In the genomic region with DNA sequence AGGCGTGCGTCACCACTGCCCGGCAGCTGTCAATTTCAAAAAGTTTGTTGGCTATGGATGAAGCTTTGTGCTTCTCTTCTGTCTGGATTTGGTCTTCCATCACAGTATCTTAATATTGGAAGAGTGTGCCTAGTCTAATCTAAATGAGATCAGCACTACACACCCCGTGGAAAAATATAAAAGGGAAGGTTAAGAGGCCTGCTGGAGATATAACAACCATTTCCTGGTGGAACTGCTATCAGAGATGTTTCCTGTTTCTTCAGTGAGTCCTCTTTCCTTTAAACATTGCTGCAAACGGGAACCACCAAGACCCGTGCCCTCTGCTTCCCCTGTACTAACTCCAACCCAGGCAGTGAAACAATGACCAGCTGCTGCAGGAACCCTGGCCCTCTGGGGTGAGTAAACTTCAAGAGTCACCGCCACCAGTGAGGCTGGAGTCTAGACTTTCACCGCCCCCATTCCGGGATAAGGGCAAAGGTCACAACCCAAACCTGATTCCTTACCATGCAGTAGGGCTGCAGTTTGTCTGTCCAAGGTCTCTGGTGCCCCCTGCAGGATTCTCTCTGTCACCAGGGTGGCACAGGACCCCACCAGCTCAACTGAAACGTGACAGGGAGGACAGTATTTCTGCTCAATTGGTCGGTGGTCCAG, we compare ENCODE assay signal across 9 mouse cellular contexts. TPM values are rescaled to one million over a fixed set of nuclear protein-coding genes. Genes with fewer than 3 reads are reported as not detected.
A peak's percentile ranks its signal among the peaks of the same experiment; 100 is the strongest.
DNase-seq lines count a peak whose midpoint lies in the region; ATAC-seq and TF ChIP-seq lines count a peak whose summit lies in the region.
"Had no signal": no experiment of that assay in that cellular context is flagged by ENCODE, and none has a peak within 500 bp of the region (broad histone marks: within the 10 kb centered on the region; RNA-seq: fewer than 3 reads in every experiment).

No protein-coding gene starts in this region.

- H3K27me3 ChIP-seq in heart, adult 2 months (ENCODE audit: control insufficient read depth, insufficient read depth, low read length): no peaks in the 10 kb centered on the region
- H3K27me3 ChIP-seq in kidney, embryonic 15.5 days: no peaks in the 10 kb centered on the region
- H3K27me3 ChIP-seq in liver, embryonic 15.5 days: no peaks in the 10 kb centered on the region
- H3K27me3 ChIP-seq: hindbrain, embryonic 15.5 days had no signal

- no peaks in the 10 kb centered on the region for H3K79me2 ChIP-seq in heart, adult 2 months (replicated peaks; ENCODE audit: control insufficient read depth, insufficient read depth, low read length)

- peak; percentile 84 for TF ChIP-seq CTCF in heart, adult 2 months (IDR thresholded peaks at IDR 0.05)

- H3K4me1 ChIP-seq in heart, adult 2 months (ENCODE audit: control insufficient read depth, insufficient read depth, low read length): no peaks in the 10 kb centered on the region
- 0 out of 2 replicates have a peak, but pooled peaks cover 2% of the 10 kb centered on the region for H3K4me1 ChIP-seq in kidney, embryonic 15.5 days
- peaks cover 14% of the 10 kb centered on the region for H3K4me1 ChIP-seq in liver, embryonic 15.5 days (replicated peaks)
- H3K4me1 ChIP-seq: hindbrain, embryonic 15.5 days had no signal

- intact Hi-C loops in heart, adult 2 months (cut with DNase I): loop anchor here (1.0 to 5.0 kb wide), 3 partner anchors 46 to 121 kb away; a partner anchor contains a TSS

- ATAC-seq in kidney, embryonic 15.5 days (replicated peaks; ENCODE audit: low FRiP score): peak; percentile 85
- peak; percentile 74 for ATAC-seq in liver, embryonic 15.5 days (ENCODE audit: insufficient read depth)

- peak; percentile 76 for DNase-seq in CD4-positive helper T cell, adult 2 months (ENCODE audit: low read depth, low spot score)
- DNase-seq in ES-CJ7 (ENCODE audit: low read depth, low spot score): peak; percentile 86
- DNase-seq in cerebellum, postnatal 25 days: peak; percentile 67 to 80
- DNase-seq in heart, adult 2 months: peak; percentile 72 to 76
- DNase-seq in retina, postnatal 1 day: peak; percentile 63
- peak; percentile 45 to 73 for DNase-seq in urinary bladder, postnatal 4 days (ENCODE audit: low spot score in 2 of 2)

- peak; percentile 30; the same call in 1 of the 2 replicates for TF ChIP-seq EP300 in heart, adult 2 months (IDR thresholded peaks at IDR 0.05; ENCODE audit: insufficient read depth, low read depth, low read length)

- WGBS in heart, adult 2 months: 43% methylated on average over 11 of the region's 11 CpGs
- WGBS in kidney, embryonic 15.5 days: 42% methylated on average over 11 of the region's 11 CpGs
- WGBS in liver, embryonic 15.5 days (ENCODE audit: insufficient replicate concordance): 31% methylated on average over 11 of the region's 11 CpGs

- H3K36me3 ChIP-seq in heart, adult 2 months (ENCODE audit: control insufficient read depth, insufficient read depth, low read length): no peaks in the 10 kb centered on the region
- peaks cover 92% of the 10 kb centered on the region for H3K36me3 ChIP-seq in kidney, embryonic 15.5 days
- peaks cover 42% of the 10 kb centered on the region for H3K36me3 ChIP-seq in liver, embryonic 15.5 days (replicated peaks)

- H3K4me3 ChIP-seq in heart, adult 2 months: no peak overlapping the region
- no peak overlapping the region for H3K4me3 ChIP-seq in kidney, embryonic 15.5 days (replicated peaks)
- H3K4me3 ChIP-seq in liver, embryonic 15.5 days (replicated peaks): no peak overlapping the region
- H3K4me3 ChIP-seq: hindbrain, embryonic 15.5 days had no signal

- TF ChIP-seq POLR2A in heart, adult 2 months (IDR thresholded peaks at IDR 0.05; ENCODE audit: insufficient read depth, low read depth, low read length): no peak

- no peak overlapping the region for H3K9ac ChIP-seq in heart, adult 2 months (ENCODE audit: low read depth, low read length)
- no peak overlapping the region for H3K9ac ChIP-seq in kidney, embryonic 15.5 days
- no peak overlapping the region for H3K9ac ChIP-seq in liver, embryonic 15.5 days
- H3K9ac ChIP-seq: hindbrain, embryonic 15.5 days had no signal

- H3K27ac ChIP-seq in heart, adult 2 months: no peak overlapping the region
- no peak overlapping the region for H3K27ac ChIP-seq in kidney, embryonic 15.5 days
- peak overlapping the region; percentile 51 for H3K27ac ChIP-seq in liver, embryonic 15.5 days (replicated peaks)
- H3K27ac ChIP-seq: hindbrain, embryonic 15.5 days had no signal

- H3K4me2 ChIP-seq in kidney, embryonic 15.5 days: no peak overlapping the region
- H3K4me2 ChIP-seq in liver, embryonic 15.5 days: peak overlapping the region; percentile 19; the same call in 1 of the 2 replicates
- H3K4me2 ChIP-seq: hindbrain, embryonic 15.5 days had no signal

- no peaks in the 10 kb centered on the region for H3K9me3 ChIP-seq in kidney, embryonic 15.5 days (replicated peaks)
- H3K9me3 ChIP-seq in liver, embryonic 15.5 days (replicated peaks): no peaks in the 10 kb centered on the region
- H3K9me3 ChIP-seq: hindbrain, embryonic 15.5 days had no signal

RNA-seq across cellular contexts. Expression of a gene that starts 12.2 kb away (rescaled TPM):
- not detected for total RNA-seq in heart, adult 2 months (2021)
- polyA plus RNA-seq in heart, adult 2 months (2012; rRNA removed): 0.12 and 0.25 TPM in 2 replicates
- polyA plus RNA-seq in kidney, embryonic 15.5 days (2015; fragmentation: Nextera tagmentation; extraction: Ambion mirVana): 1.2 and 1.4 TPM in 2 replicates
- polyA plus RNA-seq in liver, embryonic 15.5 days (2015; fragmentation: Nextera tagmentation; extraction: Ambion mirVana): not detected in 2 replicates

RNA-seq across cellular contexts. Expression of a gene that starts 17.9 kb away (rescaled TPM):
- total RNA-seq in heart, adult 2 months (2021): 10 to 100 TPM; 17.5 to 21.3 TPM
- polyA plus RNA-seq in heart, adult 2 months (2012; rRNA removed): 32.2 and 36.9 TPM in 2 replicates
- polyA plus RNA-seq in kidney, embryonic 15.5 days (2015; fragmentation: Nextera tagmentation; extraction: Ambion mirVana): 39.2 and 46.2 TPM in 2 replicates
- 18.8 and 20.9 TPM in 2 replicates for polyA plus RNA-seq in liver, embryonic 15.5 days (2015; fragmentation: Nextera tagmentation; extraction: Ambion mirVana)

RNA-seq across cellular contexts. Expression of a gene that starts 18.7 kb away (rescaled TPM):
- total RNA-seq in heart, adult 2 months (2021): 10 to 100 TPM; 23.4 to 26.1 TPM
- 28.4 and 45.8 TPM in 2 replicates for polyA plus RNA-seq in heart, adult 2 months (2012; rRNA removed)
- 21.6 and 22.5 TPM in 2 replicates for polyA plus RNA-seq in kidney, embryonic 15.5 days (2015; fragmentation: Nextera tagmentation; extraction: Ambion mirVana)
- polyA plus RNA-seq in liver, embryonic 15.5 days (2015; fragmentation: Nextera tagmentation; extraction: Ambion mirVana): 9.0 and 9.5 TPM in 2 replicates

RNA-seq across cellular contexts. Expression of a gene that starts 21.8 kb away (rescaled TPM):
- total RNA-seq in heart, adult 2 months (2021): not detected
- 0.16 and 0.26 TPM in 2 replicates for polyA plus RNA-seq in heart, adult 2 months (2012; rRNA removed)
- 0.50 and 0.53 TPM in 2 replicates for polyA plus RNA-seq in kidney, embryonic 15.5 days (2015; fragmentation: Nextera tagmentation; extraction: Ambion mirVana)
- 0.07 and 0.12 TPM in 2 replicates for polyA plus RNA-seq in liver, embryonic 15.5 days (2015; fragmentation: Nextera tagmentation; extraction: Ambion mirVana)

RNA-seq across cellular contexts. Expression of a gene that starts 31.2 kb away (rescaled TPM):
- 1 to 10 TPM; 5.6 to 6.9 TPM for total RNA-seq in heart, adult 2 months (2021)
- polyA plus RNA-seq in heart, adult 2 months (2012; rRNA removed): 13.7 and 23.9 TPM in 2 replicates
- polyA plus RNA-seq in kidney, embryonic 15.5 days (2015; fragmentation: Nextera tagmentation; extraction: Ambion mirVana): 12.9 and 16.0 TPM in 2 replicates
- polyA plus RNA-seq in liver, embryonic 15.5 days (2015; fragmentation: Nextera tagmentation; extraction: Ambion mirVana): 2.2 and 2.7 TPM in 2 replicates
